In genomic region chr4:150295966-150296365, GRCm38 (mm10) we compare ENCODE assay signal across 15 mouse cellular contexts. TPM values are rescaled to one million over a fixed set of nuclear protein-coding genes. Genes with fewer than 3 reads are reported as not detected.
DNase-seq lines count a peak whose midpoint lies in the region; TF ChIP-seq lines count a peak whose summit lies in the region.
"Had no signal": no experiment of that assay in that cellular context is flagged by ENCODE, and none has a peak within 500 bp of the region (broad histone marks: within the 10 kb centered on the region; RNA-seq: fewer than 3 reads in every experiment).

No protein-coding gene starts in this region.

- dilution Hi-C loops in CH12.LX (cut with MboI; ENCODE audit: extremely low pct_ligation_motif_present, extremely low pct_unique_long_range_greater_than_20kb, low sequenced_read_pairs), result no loop called here

- H3K4me3 ChIP-seq in layer of hippocampus, adult 2 months, result no peak overlapping the region
- no peak overlapping the region for H3K4me3 ChIP-seq in CH12.LX (replicated peaks in 1 of 3; ENCODE audit: low read depth in 2 of 3, low read length in 2 of 3, poor library complexity in 1 of 3)
- H3K4me3 ChIP-seq: embryonic facial prominence, embryonic 10.5 days; heart, embryonic 15.5 days; limb, embryonic 13.5 days had no signal

- H3K9ac ChIP-seq in CH12.LX (ENCODE audit: insufficient read depth, low read depth), result no peak overlapping the region
- H3K9ac ChIP-seq: heart, embryonic 15.5 days; limb, embryonic 13.5 days had no signal

- peaks cover 0 to 27% of the 10 kb centered on the region in 2 experiments for H3K36me3 ChIP-seq in CH12.LX (replicated peaks in 1 of 2; ENCODE audit: control insufficient read depth in 1 of 2, insufficient read depth in 1 of 2, low read length in 1 of 2)

- H3K4me1 ChIP-seq in CH12.LX (ENCODE audit: control insufficient read depth in 1 of 2, insufficient read depth in 2 of 2), result peaks cover 2 to 20% of the 10 kb centered on the region in 2 experiments; a peak in 2 of 4 replicates
- H3K4me1 ChIP-seq: embryonic facial prominence, embryonic 10.5 days; limb, embryonic 13.5 days had no signal

- peak; percentile 46 for TF ChIP-seq RAD21 in CH12.LX (IDR thresholded peaks at IDR 0.05; ENCODE audit: low read depth, low read length)

- no peaks in the 10 kb centered on the region for H3K27me3 ChIP-seq in CH12.LX (replicated peaks)
- H3K27me3 ChIP-seq: heart, embryonic 15.5 days; limb, embryonic 13.5 days had no signal

- in situ Hi-C loops in CH12.LX (cut with MboI; ENCODE audit: low pct_ligation_motif_present, low pct_unique_long_range_greater_than_20kb, low sequenced_read_pairs), result no loop called here

- H3K9me3 ChIP-seq in CH12.LX (replicated peaks; ENCODE audit: low read length), result peaks cover 4% of the 10 kb centered on the region
- H3K9me3 ChIP-seq: heart, embryonic 15.5 days had no signal

- H3K79me2 ChIP-seq in CH12.LX (replicated peaks; ENCODE audit: control insufficient read depth, extremely low read depth, insufficient read depth, poor library complexity, severe bottlenecking), result peaks cover 12% of the 10 kb centered on the region

- no peak for DNase-seq in layer of hippocampus, adult 2 months (ENCODE audit: low spot score in 2 of 2)
- no peak for DNase-seq in layer of hippocampus, adult 8-10 months (ENCODE audit: low spot score in 2 of 2)
- DNase-seq in 416B (ENCODE audit: low read depth), result peak; percentile 59
- peak; percentile 33 for DNase-seq in CH12.LX (ENCODE audit: extremely low read depth)
- peak; percentile 32 for DNase-seq in induced T-regulatory cell, adult 2 months (ENCODE audit: low read depth)
- no peak for DNase-seq in left cerebral cortex, postnatal 36 days (ENCODE audit: low spot score in 2 of 2)
- DNase-seq in c-Kit-positive CD71-positive TER-119-positive erythroid progenitor cells, embryonic 14.5 days (ENCODE audit: low spot score), result no peak
- DNase-seq in adrenal gland, postnatal 10 days, result no peak
- DNase-seq: cerebellum, adult 18-20 months; gastrocnemius, postnatal 25 days; kidney, adult 11 months; right cerebral cortex, postnatal 14 days had no signal

- no peak for TF ChIP-seq POLR2A in CH12.LX (IDR thresholded peaks at IDR 0.05; ENCODE audit: low read depth, low read length)

- peak; percentile 26; the same call in 1 of the 2 replicates for TF ChIP-seq CTCF in layer of hippocampus, adult 2 months (conservative IDR thresholded peaks at IDR 0.05)
- TF ChIP-seq CTCF in CH12.LX (conservative IDR thresholded peaks at IDR 0.05 in 1 of 2, IDR thresholded peaks at IDR 0.05 in 1 of 2; ENCODE audit: low read depth in 2 of 2, low read length in 2 of 2), result peak in 1 of 2 experiments; percentile 57; a peak in 2 of 4 replicates

- intact Hi-C loops in left cerebral cortex, postnatal 36 days (cut with DNase I), result no loop called here

- H3K4me2 ChIP-seq in CH12.LX (ENCODE audit: insufficient read depth, low read depth, poor library complexity, severe bottlenecking), result no peak overlapping the region
- H3K4me2 ChIP-seq: heart, embryonic 15.5 days; limb, embryonic 13.5 days had no signal

- TF ChIP-seq EP300 in CH12.LX (IDR thresholded peaks at IDR 0.05; ENCODE audit: low read length), result no peak

- no peak overlapping the region for H3K27ac ChIP-seq in layer of hippocampus, adult 2 months
- no peak overlapping the region for H3K27ac ChIP-seq in CH12.LX (ENCODE audit: insufficient read depth, low read depth)
- H3K27ac ChIP-seq: embryonic facial prominence, embryonic 10.5 days; heart, embryonic 15.5 days; limb, embryonic 13.5 days had no signal

TF ChIP-seq in CH12.LX, 34 proteins besides CTCF, POLR2A, EP300 and RAD21:
- TF ChIP-seq POLR2AphosphoS2 (IDR thresholded peaks at IDR 0.05; ENCODE audit: low read depth, low read length), result no peak
- peak; percentile 46 for TF ChIP-seq SMC3 (IDR thresholded peaks at IDR 0.05; ENCODE audit: low read depth, low read length)
- TF ChIP-seq KAT2A (IDR thresholded peaks at IDR 0.05; ENCODE audit: insufficient replicate concordance, low read length), result no peak
TF ChIP-seq in CH12.LX: peak in this region for 1.

RNA-seq across cellular contexts. Expression of gene Rere, which starts 14.5 kb away (rescaled TPM):
- total RNA-seq in layer of hippocampus, adult 2 months (2021), result 100 to 1,000 TPM; 144 to 153 TPM
- 100 to 1,000 TPM; 105 to 123 (median 113) TPM for total RNA-seq in layer of hippocampus, adult 8-10 months (2022)
- total RNA-seq in CH12.LX (2012; rRNA removed) (8.2 and 8.7 TPM in 2 replicates), CH12.LX (2014; rRNA removed) (3.1 and 3.4 TPM in 2 replicates)
- polyA plus RNA-seq in CH12.LX (2012; ENCODE audit: insufficient read length, low read depth), result 28.2 and 36.5 TPM in 2 replicates
- total RNA-seq in left cerebral cortex, postnatal 36 days (2021), result 100 to 1,000 TPM in 1 of 2 experiments, 10 to 100 TPM in 1; 86.7 to 131 TPM
- total RNA-seq in adrenal gland, postnatal 10 days (2021), result 100 to 1,000 TPM in 1 of 2 experiments, 10 to 100 TPM in 1; 85.3 to 118 TPM

RNA-seq across cellular contexts. Expression of gene Eno1, which starts 59.4 kb away (rescaled TPM):
- total RNA-seq in layer of hippocampus, adult 2 months (2021), result 100 to 1,000 TPM; 416 to 423 TPM
- total RNA-seq in layer of hippocampus, adult 8-10 months (2022), result 100 to 1,000 TPM; 419 to 457 (median 441) TPM
- total RNA-seq in CH12.LX (2012; rRNA removed) (1,210 and 1,985 TPM in 2 replicates), CH12.LX (2014; rRNA removed) (903 and 1,109 TPM in 2 replicates)
- 1,272 and 1,619 TPM in 2 replicates for polyA plus RNA-seq in CH12.LX (2012; ENCODE audit: insufficient read length, low read depth)
- 100 to 1,000 TPM; 416 to 459 TPM for total RNA-seq in left cerebral cortex, postnatal 36 days (2021)
- total RNA-seq in adrenal gland, postnatal 10 days (2021), result 100 to 1,000 TPM; 442 to 474 TPM

Comparison
In these comparisons a context has a peak if more than half of its experiments do, and no peak if none do; other contexts are left out.
1. DNase-seq: peak in 416B (single experiment), CH12.LX (single experiment) and induced T-regulatory cell, adult 2 months (single experiment); none in layer of hippocampus, adult 2 months (0 of 2), layer of hippocampus, adult 8-10 months (0 of 2), left cerebral cortex, postnatal 36 days (0 of 2), c-Kit-positive CD71-positive TER-119-positive erythroid progenitor cells, embryonic 14.5 days (single experiment) and adrenal gland, postnatal 10 days (single experiment).
2. RNA of gene Rere, which starts 14.5 kb away (total RNA-seq): 144 to 153 TPM in layer of hippocampus, adult 2 months, 86.7 to 131 TPM in left cerebral cortex, postnatal 36 days, 105 to 123 TPM in layer of hippocampus, adult 8-10 months and 85.3 to 118 TPM in adrenal gland, postnatal 10 days; 3.1 to 8.7 TPM in CH12.LX; every median in the first group is over 4 times any median in the second.